Mouse (Mus musculus) embryonic facial prominence, embryonic 12.5 days (tissue): ENCODE data around the gene Zfp292. TPM values are rescaled to one million over a fixed set of nuclear protein-coding genes. Genes with fewer than 3 reads are reported as not detected.

Experiments used
- ATAC-seq: fragments of 200-750 bp; cut with Nextera tagmentation; 2 replicates; pipeline ENCODE4 v1.8.0; 2017; ENCODE audit not compliant: insufficient number of reproducible peaks, insufficient read depth, low FRiP score, low TSS enrichment
- H3K27ac ChIP-seq: fragments of 300-500 bp; sonication (generic); 2 replicates; pipeline ENCODE4 v1.5.1; 2016; ENCODE audit warnings: mild to moderate bottlenecking
- H3K27me3 ChIP-seq: fragments of 300-500 bp; sonication (generic); 2 replicates; pipeline ENCODE4 v1.6.1; 2016; ENCODE audit warnings: mild to moderate bottlenecking, moderate library complexity
- H3K36me3 ChIP-seq: fragments of 300-500 bp; sonication (generic); 2 replicates; pipeline ENCODE4 v1.6.1; 2016; ENCODE audit warnings: mild to moderate bottlenecking
- H3K4me1 ChIP-seq: fragments of 300-500 bp; sonication (generic); 2 replicates; pipeline ENCODE4 v1.6.1; 2016
- H3K4me2 ChIP-seq: fragments of 300-500 bp; sonication (generic); replicated peaks from 2 replicates; pipeline ENCODE4 v1.6.1; 2016; ENCODE audit warnings: mild to moderate bottlenecking, moderate library complexity
- H3K4me3 ChIP-seq: fragments of 300-500 bp; sonication (generic); 2 replicates; pipeline ENCODE4 v1.5.1; 2016; ENCODE audit warnings: mild to moderate bottlenecking
- H3K9ac ChIP-seq: fragments of 300-500 bp; sonication (generic); 2 replicates; pipeline ENCODE4 v1.6.1; 2016; ENCODE audit warnings: mild to moderate bottlenecking, moderate library complexity
- H3K9me3 ChIP-seq: fragments of 300-500 bp; sonication (generic); 2 replicates; pipeline ENCODE4 v1.6.1; 2016; ENCODE audit warnings: mild to moderate bottlenecking, moderate library complexity
- WGBS: fragments of 180-500 bp; shearing (Covaris S2); methylation state at CpG from one replicate; pipeline ENCODE4 v1.1.7; 2016; 5-methylcytosine and 5-hydroxymethylcytosine counted together
- polyA plus RNA-seq: library from polyadenylated mRNA; unstranded; fragments of >200 nt; fragmentation: Nextera tagmentation; extraction: Ambion mirVana; gene quantifications from 2 replicates; pipeline ENCODE4 v1.2.1, GENCODE M21; 2016

The Zfp292 gene
- polyA plus RNA-seq, 1 experiment from 2014 or later: 27.9 TPM

- Histone ChIP-seq H3K9me3 (no peaks in the 10 kb centered on the region), H3K4me3 (no peak overlapping the region), H3K36me3 (no peaks in the 10 kb centered on the region), H3K27me3 (no peaks in the 10 kb centered on the region), H3K4me2 (no peak overlapping the region), H3K9ac (no peak overlapping the region), H3K27ac (no peak overlapping the region), H3K4me1 (no peaks in the 10 kb centered on the region; the same call in 1 of the 2 replicates)
- WGBS: 42% methylated on average over 9 of the region's 9 CpGs
- no peak for ATAC-seq
These were observed 17.4 kb upstream of the Zfp292 start for GRCm38 (mm10) chr4:34900155-34900554.

GRCm38 (mm10) chr4:34899322-34899721, 16.6 kb upstream of the Zfp292 start:
- 79% methylated on average over 1 of the region's 1 CpGs for WGBS
- Histone ChIP-seq H3K27ac (no peak overlapping the region), H3K4me3 (no peak overlapping the region), H3K9ac (no peak overlapping the region), H3K4me2 (no peak overlapping the region), H3K27me3 (no peaks in the 10 kb centered on the region), H3K36me3 (no peaks in the 10 kb centered on the region), H3K4me1 (no peaks in the 10 kb centered on the region; the same call in 1 of the 2 replicates), H3K9me3 (no peaks in the 10 kb centered on the region)
- no peak for ATAC-seq

GRCm38 (mm10) chr4:34898497-34898896, 15.7 kb upstream of the Zfp292 start:
- H3K9me3 ChIP-seq: no peaks in the 10 kb centered on the region
- no peak overlapping the region for H3K4me2 ChIP-seq
- H3K27ac ChIP-seq: no peak overlapping the region
- ATAC-seq: no peak
- no peaks in the 10 kb centered on the region; the same call in 1 of the 2 replicates for H3K4me1 ChIP-seq
- WGBS: 72% methylated on average over 2 of the region's 2 CpGs
- H3K27me3 ChIP-seq: no peaks in the 10 kb centered on the region
- no peak overlapping the region for H3K4me3 ChIP-seq
- no peak overlapping the region for H3K9ac ChIP-seq
- H3K36me3 ChIP-seq: no peaks in the 10 kb centered on the region

GRCm38 (mm10) chr4:34893479-34893878, 10.7 kb upstream of the Zfp292 start, which contains the start of gene Cga:
Gene Cga (plus strand): TSS chr4:34893779.
- Histone ChIP-seq H3K9me3 (no peaks in the 10 kb centered on the region), H3K4me1 (no peaks in the 10 kb centered on the region), H3K36me3 (no peaks in the 10 kb centered on the region), H3K4me2 (no peak within 1 kb of the TSS), H3K27me3 (peaks cover 34% of the 10 kb centered on the region), H3K9ac (no peak within 1 kb of the TSS), H3K4me3 (no peak within 1 kb of the TSS), H3K27ac (no peak within 1 kb of the TSS)
- no peak for ATAC-seq
- WGBS: 53% methylated on average over 1 of the region's 1 CpGs

- no peak for ATAC-seq
- WGBS: 11% methylated on average over 2 of the region's 2 CpGs
- H3K9ac ChIP-seq: no peak overlapping the region
- peaks cover 35% of the 10 kb centered on the region for H3K27me3 ChIP-seq
- H3K4me2 ChIP-seq: no peak overlapping the region
- no peaks in the 10 kb centered on the region for H3K4me1 ChIP-seq
- H3K9me3 ChIP-seq: no peaks in the 10 kb centered on the region
- no peak overlapping the region for H3K4me3 ChIP-seq
- no peaks in the 10 kb centered on the region for H3K36me3 ChIP-seq
- no peak overlapping the region for H3K27ac ChIP-seq
These were observed 7.0 kb upstream of the Zfp292 start for GRCm38 (mm10) chr4:34889812-34890185.

GRCm38 (mm10) chr4:34889101-34889811, 6.5 kb upstream of the Zfp292 start:
- no peak overlapping the region for H3K4me2 ChIP-seq
- no peak overlapping the region for H3K9ac ChIP-seq
- no peaks in the 10 kb centered on the region for H3K4me1 ChIP-seq
- no peaks in the 10 kb centered on the region for H3K9me3 ChIP-seq
- 4% methylated on average over 15 of the region's 15 CpGs for WGBS
- H3K27ac ChIP-seq: no peak overlapping the region
- H3K36me3 ChIP-seq: no peaks in the 10 kb centered on the region
- H3K27me3 ChIP-seq: peaks cover 35% of the 10 kb centered on the region
- H3K4me3 ChIP-seq: no peak overlapping the region
- no peak for ATAC-seq

GRCm38 (mm10) chr4:34887295-34887694, 4.5 kb upstream of the Zfp292 start:
- whole genome bisulfite sequencing: 14% methylated on average over 7 of the region's 7 CpGs
- no peaks in the 10 kb centered on the region for H3K36me3 ChIP-seq
- H3K27ac ChIP-seq: no peak overlapping the region
- ATAC-seq: no peak
- H3K9ac ChIP-seq: peak overlapping the region; percentile 85
- H3K4me3 ChIP-seq: peak overlapping the region; percentile 66
- peak overlapping the region; percentile 91 for H3K4me2 ChIP-seq
- peaks cover 35% of the 10 kb centered on the region for H3K27me3 ChIP-seq
- no peaks in the 10 kb centered on the region for H3K9me3 ChIP-seq
- H3K4me1 ChIP-seq: no peaks in the 10 kb centered on the region; the same call in 1 of the 2 replicates

- 0% methylated on average over 48 of the region's 48 CpGs for WGBS
- Histone ChIP-seq H3K27me3 (peaks cover 30% of the 10 kb centered on the region), H3K4me1 (no peaks in the 10 kb centered on the region; the same call in none of the 2 replicates), H3K4me3 (peak overlapping the region; percentile 66), H3K27ac (peak overlapping the region; percentile 85), H3K9me3 (no peaks in the 10 kb centered on the region), H3K9ac (peak overlapping the region; percentile 85), H3K4me2 (peak overlapping the region; percentile 91), H3K36me3 (no peaks in the 10 kb centered on the region)
- peak; percentile 69 for ATAC-seq
These were observed 3.8 kb upstream of the Zfp292 start for GRCm38 (mm10) chr4:34886490-34887111.

- peaks cover 22% of the 10 kb centered on the region for H3K27me3 ChIP-seq
- H3K4me1 ChIP-seq: peaks cover 6% of the 10 kb centered on the region
- peak overlapping the region; percentile 91 for H3K4me2 ChIP-seq
- H3K9me3 ChIP-seq: no peaks in the 10 kb centered on the region
- ATAC-seq: no peak
- no peak overlapping the region for H3K9ac ChIP-seq
- peak overlapping the region; percentile 66; the same call in 1 of the 2 replicates for H3K4me3 ChIP-seq
- H3K36me3 ChIP-seq: no peaks in the 10 kb centered on the region
- 53% methylated on average over 9 of the region's 9 CpGs for WGBS
- H3K27ac ChIP-seq: no peak overlapping the region
These were observed 3.0 kb upstream of the Zfp292 start for GRCm38 (mm10) chr4:34885631-34886351.

- Histone ChIP-seq H3K9me3 (no peaks in the 10 kb centered on the region), H3K4me2 (peak overlapping the region; percentile 73), H3K4me1 (peaks cover 7% of the 10 kb centered on the region), H3K4me3 (peak overlapping the region; percentile 92), H3K9ac (peak overlapping the region; percentile 97), H3K27me3 (0 out of 2 replicates have a peak, but pooled peaks cover 1% of the 10 kb centered on the region), H3K36me3 (0 out of 2 replicates have a peak, but pooled peaks cover 2% of the 10 kb centered on the region), H3K27ac (peak overlapping the region; percentile 99)
- WGBS: 30% methylated on average over 16 of the region's 16 CpGs
- ATAC-seq: no peak
These were observed 738 bp upstream of the Zfp292 start for GRCm38 (mm10) chr4:34883366-34884029.

- Histone ChIP-seq H3K36me3 (peaks cover 11% of the 10 kb centered on the region; the same call in 1 of the 2 replicates), H3K27me3 (no peaks in the 10 kb centered on the region), H3K9me3 (no peaks in the 10 kb centered on the region), H3K4me1 (peaks cover 7% of the 10 kb centered on the region), H3K4me2 (peak overlapping the region; percentile 73), H3K27ac (peak overlapping the region; percentile 99), H3K9ac (peak overlapping the region; percentile 97), H3K4me3 (peak overlapping the region; percentile 92)
- WGBS: under 1% methylated on average over 36 of the region's 58 CpGs
- ATAC-seq: peak; percentile 30; the same call in 1 of the 2 replicates
These were observed 430 bp downstream of the Zfp292 start for GRCm38 (mm10) chr4:34882291-34882769.
